Mouse (Mus musculus) lung, postnatal 14 days (tissue): ENCODE results near the gene Nudt11.
"Not testable (repeated sequence)": the region's sequence is repeated elsewhere in the genome, so short reads cannot be mapped to it uniquely, and the experiment has no call there.

Experiments used
- DNase-seq: peaks from one replicate; pipeline ENCODE4 v3.0.0; 2021

Nudt11 gene

GRCm38 (mm10) chrX:6047066-6047935, at the start of gene Nudt11:
Nudt11 (plus strand) TSS chrX:6047453.
- DNase-seq = not testable (repeated sequence)

- not testable (repeated sequence) for DNase-seq
Observed at GRCm38 (mm10) chrX:6047936-6048614, 822 bp downstream of the Nudt11 start.

- DNase-seq = no peak
Observed at GRCm38 (mm10) chrX:6061563-6061962, 14.3 kb downstream of the Nudt11 start.

GRCm38 (mm10) chrX:6082954-6083680, 35.9 kb downstream of the Nudt11 start, which contains the start of gene AU022751:
AU022751 (minus strand) TSS chrX:6083419.
- no peak for DNase-seq

GRCm38 (mm10) chrX:6091547-6091946, 44.3 kb downstream of the Nudt11 start:
- no peak for DNase-seq

- no peak for DNase-seq
Observed at GRCm38 (mm10) chrX:6091996-6092757, 44.9 kb downstream of the Nudt11 start.
